ENCODE assay signal across 9 mouse cellular contexts in genomic region chr17:25288842-25289241, GRCm38 (mm10). TPM values are rescaled to one million over a fixed set of nuclear protein-coding genes. Genes with fewer than 3 reads are reported as not detected.
DNase-seq lines count a peak whose midpoint lies in the region; ATAC-seq and TF ChIP-seq lines count a peak whose summit lies in the region.
"Had no signal": no experiment of that assay in that cellular context is flagged by ENCODE, and none has a peak within 500 bp of the region (broad histone marks: within the 10 kb centered on the region; RNA-seq: fewer than 3 reads in every experiment).

No protein-coding gene starts in this region.

- peak; percentile 67 for ATAC-seq in megakaryocyte, adult 5-6 weeks (ENCODE audit: poor library complexity, severe bottlenecking)

- no peak for TF ChIP-seq POLR2A in lung, adult 2 months (IDR thresholded peaks at IDR 0.05; ENCODE audit: borderline replicate concordance, extremely low read depth, low read depth, low read length)

- no peak overlapping the region for H3K4me3 ChIP-seq in lung, adult 2 months (replicated peaks; ENCODE audit: extremely low read depth, low read depth, low read length)

- DNase-seq in cerebellum, postnatal 36 days = peak; percentile 33 to 35
- DNase-seq in cerebellum, adult 11 months = no peak
- no peak for DNase-seq in lung, adult 2 months
- no peak for DNase-seq in lung, postnatal 25 days (ENCODE audit: low spot score)
- DNase-seq in adipocyte (ENCODE audit: low spot score) = peak; percentile 50
- DNase-seq in heart, postnatal 4 days = peak; percentile 51
- DNase-seq in thymus, postnatal 36 days = peak; percentile 40 to 48

- 11% methylated on average over 4 of the region's 4 CpGs for WGBS in lung, adult 2 months

- H3K4me1 ChIP-seq in lung, adult 2 months (ENCODE audit: control insufficient read depth, insufficient read depth, low read length) = peaks cover 2% of the 10 kb centered on the region; the same call in 1 of the 2 replicates

- TF ChIP-seq CTCF in lung, adult 2 months (IDR thresholded peaks at IDR 0.05; ENCODE audit: insufficient read depth, low read length) = peak; percentile 89

RNA-seq across cellular contexts. Expression of gene Prss34, which starts 9.4 kb away (rescaled TPM):
- polyA plus RNA-seq in lung, adult 2 months (2012; rRNA removed) = 0.27 and 0.46 TPM in 2 replicates
- 1 to 10 TPM; 1.9 to 2.4 TPM for total RNA-seq in heart, postnatal 4 days (2021)
- 432 and 451 TPM in 2 replicates for total RNA-seq in megakaryocyte, adult 5-6 weeks (2015)
- 249 and 277 TPM in 2 replicates for total RNA-seq in megakaryocyte, adult 5-6 weeks (2017)

RNA-seq across cellular contexts. Expression of gene Ube2i, which starts 14.4 kb away (rescaled TPM):
- polyA plus RNA-seq in lung, adult 2 months (2012; rRNA removed) = 138 and 178 TPM in 2 replicates
- 100 to 1,000 TPM; 219 to 221 TPM for total RNA-seq in heart, postnatal 4 days (2021)
- 270 and 309 TPM in 2 replicates for total RNA-seq in megakaryocyte, adult 5-6 weeks (2015)
- 214 and 226 TPM in 2 replicates for total RNA-seq in megakaryocyte, adult 5-6 weeks (2017)

RNA-seq across cellular contexts. Expression of gene Prss28, which starts 19.6 kb away (rescaled TPM):
- not detected in 2 replicates for polyA plus RNA-seq in lung, adult 2 months (2012; rRNA removed)
- not detected for total RNA-seq in heart, postnatal 4 days (2021)
- 0.18 and 1.8 TPM in 2 replicates for total RNA-seq in megakaryocyte, adult 5-6 weeks (2015)
- total RNA-seq in megakaryocyte, adult 5-6 weeks (2017) = 1.3 and 2.0 TPM in 2 replicates
- total RNA-seq: heart, postnatal 36 days had no signal

RNA-seq across cellular contexts. Expression of gene Prss29, which starts 29.6 kb away (rescaled TPM):
- not detected in 2 replicates for polyA plus RNA-seq in lung, adult 2 months (2012; rRNA removed)
- not detected for total RNA-seq in heart, postnatal 4 days (2021)
- not detected in 2 replicates for total RNA-seq in megakaryocyte, adult 5-6 weeks (2015)
- total RNA-seq in megakaryocyte, adult 5-6 weeks (2017) = not detected in 2 replicates
- total RNA-seq: heart, postnatal 36 days had no signal

RNA-seq across cellular contexts. Expression of gene Baiap3, which starts 32.7 kb away (rescaled TPM):
- 23.8 and 28.3 TPM in 2 replicates for polyA plus RNA-seq in lung, adult 2 months (2012; rRNA removed)
- total RNA-seq in heart, postnatal 4 days (2021) = under 1 TPM; 0.14 to 0.31 TPM
- total RNA-seq in megakaryocyte, adult 5-6 weeks (2015) = 3.3 and 3.7 TPM in 2 replicates
- 1.8 and 4.0 TPM in 2 replicates for total RNA-seq in megakaryocyte, adult 5-6 weeks (2017)

Comparison
In these comparisons a context has a peak if more than half of its experiments do, and no peak if none do; other contexts are left out.
1. DNase-seq: peak in cerebellum, postnatal 36 days (2 of 2), adipocyte (single experiment), heart, postnatal 4 days (single experiment) and thymus, postnatal 36 days (2 of 2); none in cerebellum, adult 11 months (single experiment), lung, adult 2 months (single experiment) and lung, postnatal 25 days (single experiment).
2. RNA of gene Prss34, which starts 9.4 kb away (total RNA-seq): 249 to 451 TPM in megakaryocyte, adult 5-6 weeks; 1.9 to 2.4 TPM in heart, postnatal 4 days; every median in the first group is over 10 times any median in the second.